In genomic region chr8:90876722-90877429, GRCm38 (mm10) we compare ENCODE assay signal across 8 mouse cellular contexts. TPM values are rescaled to one million over a fixed set of nuclear protein-coding genes. Genes with fewer than 3 reads are reported as not detected.
DNase-seq lines count a peak whose midpoint lies in the region; ATAC-seq lines count a peak whose summit lies in the region.

No protein-coding gene starts in this region.

- H3K9me3 ChIP-seq in intestine, embryonic 16.5 days (ENCODE audit: control insufficient read depth, low read length) = no peaks in the 10 kb centered on the region

- H3K36me3 ChIP-seq in intestine, embryonic 16.5 days (ENCODE audit: control insufficient read depth, insufficient read depth, low read length) = no peaks in the 10 kb centered on the region

- H3K4me3 ChIP-seq in intestine, embryonic 16.5 days (ENCODE audit: low read length) = peak overlapping the region; percentile 54

- intact Hi-C loops in left cerebral cortex, postnatal 36 days (cut with DNase I) = loop anchor here (1.0 to 2.0 kb wide), 2 partner anchors 31 to 48 kb away; partner anchors contain the start of gene Chd9

- peak; percentile 87 for DNase-seq in adipocyte (ENCODE audit: low spot score)
- peak; percentile 62 for DNase-seq in embryo, embryonic 10.5 days (ENCODE audit: low spot score)
- DNase-seq in gastrocnemius, postnatal 4 days (ENCODE audit: low spot score in 2 of 2) = peak; percentile 37 to 76
- DNase-seq in left cerebral cortex, postnatal 36 days (ENCODE audit: low spot score in 2 of 2) = peak; percentile 83 to 85
- DNase-seq in mesoderm, embryonic 11.5 days (ENCODE audit: low read depth, low spot score) = peak; percentile 49
- DNase-seq in right cerebral cortex, postnatal 4 days = peak; percentile 57
- DNase-seq in urinary bladder, postnatal 4 days (ENCODE audit: low spot score in 2 of 2) = peak; percentile 68 to 69

- H3K9ac ChIP-seq in intestine, embryonic 16.5 days (ENCODE audit: low read depth, low read length) = peak overlapping the region; percentile 73

- H3K4me2 ChIP-seq in intestine, embryonic 16.5 days (ENCODE audit: low read depth, low read length) = peak overlapping the region; percentile 84

- no peaks in the 10 kb centered on the region for H3K27me3 ChIP-seq in intestine, embryonic 16.5 days (replicated peaks; ENCODE audit: control insufficient read depth, insufficient read depth, low read length)

- peak; percentile 90 for ATAC-seq in intestine, embryonic 16.5 days

- peaks cover 22% of the 10 kb centered on the region for H3K4me1 ChIP-seq in intestine, embryonic 16.5 days (ENCODE audit: control insufficient read depth, insufficient read depth, low read length)

- WGBS in intestine, embryonic 16.5 days = 3% methylated on average over 24 of the region's 24 CpGs

- peak overlapping the region; percentile 94 for H3K27ac ChIP-seq in intestine, embryonic 16.5 days (ENCODE audit: low read length)

RNA-seq across cellular contexts. Expression of gene Chd9, which starts 48.7 kb away (rescaled TPM):
- 10 to 100 TPM; 49.8 to 57.6 TPM for total RNA-seq in gastrocnemius, postnatal 4 days (2021)
- polyA plus RNA-seq in intestine, embryonic 16.5 days (2015; fragmentation: Nextera tagmentation; extraction: Ambion mirVana) = 283 and 397 TPM in 2 replicates
- 100 to 1,000 TPM; 183 to 217 TPM for total RNA-seq in left cerebral cortex, postnatal 36 days (2021)

RNA-seq across cellular contexts. Expression of gene Gm19935, which starts 59.7 kb away (rescaled TPM):
- not detected for total RNA-seq in gastrocnemius, postnatal 4 days (2021)
- polyA plus RNA-seq in intestine, embryonic 16.5 days (2015; fragmentation: Nextera tagmentation; extraction: Ambion mirVana) = 0.18 TPM in 1 of 2 replicates, not detected in the other
- 1 to 10 TPM; 1.4 TPM for total RNA-seq in left cerebral cortex, postnatal 36 days (2021)

Comparison
In these comparisons a context has a peak if more than half of its experiments do, and no peak if none do; other contexts are left out.
1. Peak in every context shown above with its lines: DNase-seq, ATAC-seq, H3K4me3 ChIP-seq and H3K27ac ChIP-seq.